Mouse (Mus musculus): Measurements from ENCODE around the gene Srrm4. TPM values are rescaled to one million over a fixed set of nuclear protein-coding genes. Genes with fewer than 3 reads are reported as not detected.
"Not testable (repeated sequence)": the region's sequence is repeated elsewhere in the genome, so short reads cannot be mapped to it uniquely, and the experiment has no call there.

The Srrm4 gene
- polyA plus RNA-seq, 1 experiment from 2014 or later, result 0.59 TPM

- no peak for ATAC-seq (ENCODE audit: insufficient number of reproducible peaks, low FRiP score, low TSS enrichment, low read depth)
- H3K4me3 ChIP-seq, result no peak overlapping the region
- 57% methylated on average over 7 of the region's 7 CpGs for WGBS
- H3K27ac ChIP-seq, result no peak overlapping the region
- no peaks in the 10 kb centered on the region for H3K27me3 ChIP-seq
- no peaks in the 10 kb centered on the region for H3K9me3 ChIP-seq
- H3K36me3 ChIP-seq, result no peaks in the 10 kb centered on the region
- no peak overlapping the region for H3K4me2 ChIP-seq
- H3K4me1 ChIP-seq, result peaks cover 7% of the 10 kb centered on the region
- no peak overlapping the region for H3K9ac ChIP-seq
These were observed 158.7 kb downstream of the Srrm4 start for GRCm38 (mm10) chr5:116432871-116433270.

GRCm38 (mm10) chr5:116426701-116427100, 164.9 kb downstream of the Srrm4 start:
- Histone ChIP-seq H3K27ac (no peak overlapping the region), H3K4me2 (no peak overlapping the region), H3K9me3 (no peaks in the 10 kb centered on the region), H3K27me3 (no peaks in the 10 kb centered on the region), H3K9ac (no peak overlapping the region), H3K4me3 (no peak overlapping the region), H3K4me1 (peaks cover 34% of the 10 kb centered on the region), H3K36me3 (no peaks in the 10 kb centered on the region)
- ATAC-seq (ENCODE audit: insufficient number of reproducible peaks, low FRiP score, low TSS enrichment, low read depth), result no peak
- 79% methylated on average over 2 of the region's 2 CpGs for WGBS

GRCm38 (mm10) chr5:116425709-116426108, 165.9 kb downstream of the Srrm4 start:
- H3K4me3 ChIP-seq; H3K27me3 ChIP-seq; H3K9me3 ChIP-seq; H3K36me3 ChIP-seq; H3K9ac ChIP-seq; ATAC-seq (ENCODE audit: insufficient number of reproducible peaks, low FRiP score, low TSS enrichment, low read depth); H3K4me2 ChIP-seq: not testable (repeated sequence)
- H3K4me1 ChIP-seq, result peaks cover 41% of the 10 kb centered on the region
- WGBS, result 88% methylated on average over 3 of the region's 3 CpGs
- H3K27ac ChIP-seq, result 0 out of 2 replicates have a peak overlapping the region, but pooled peaks have one; percentile 43

- Histone ChIP-seq H3K4me2 (no peak overlapping the region), H3K9me3 (no peaks in the 10 kb centered on the region), H3K4me1 (peaks cover 45% of the 10 kb centered on the region), H3K36me3 (no peaks in the 10 kb centered on the region), H3K4me3 (no peak overlapping the region), H3K27ac (0 out of 2 replicates have a peak overlapping the region, but pooled peaks have one; percentile 43), H3K27me3 (no peaks in the 10 kb centered on the region), H3K9ac (no peak overlapping the region)
- ATAC-seq (ENCODE audit: insufficient number of reproducible peaks, low FRiP score, low TSS enrichment, low read depth), result no peak
- WGBS, result 29% methylated on average over 7 of the region's 7 CpGs
These were observed 166.3 kb downstream of the Srrm4 start for GRCm38 (mm10) chr5:116425273-116425672.

GRCm38 (mm10) chr5:116423746-116424145, 167.9 kb downstream of the Srrm4 start:
- H3K27me3 ChIP-seq, result no peaks in the 10 kb centered on the region
- no peak overlapping the region for H3K4me2 ChIP-seq
- no peak overlapping the region for H3K9ac ChIP-seq
- no peak overlapping the region for H3K4me3 ChIP-seq
- ATAC-seq (ENCODE audit: insufficient number of reproducible peaks, low FRiP score, low TSS enrichment, low read depth), result no peak
- peaks cover 56% of the 10 kb centered on the region for H3K4me1 ChIP-seq
- H3K27ac ChIP-seq, result peak overlapping the region; percentile 83; the same call in 1 of the 2 replicates
- no peaks in the 10 kb centered on the region for H3K36me3 ChIP-seq
- 59% methylated on average over 8 of the region's 8 CpGs for WGBS
- H3K9me3 ChIP-seq, result no peaks in the 10 kb centered on the region

- Histone ChIP-seq H3K36me3 (no peaks in the 10 kb centered on the region), H3K27ac (peak within 1 kb of the TSS; percentile 83), H3K4me3 (peak within 1 kb of the TSS; percentile 41), H3K4me1 (peaks cover 59% of the 10 kb centered on the region), H3K9ac (peak within 1 kb of the TSS; percentile 46), H3K27me3 (no peaks in the 10 kb centered on the region), H3K4me2 (peak within 1 kb of the TSS; percentile 73), H3K9me3 (no peaks in the 10 kb centered on the region)
- WGBS, result 0% methylated on average over 20 of the region's 20 CpGs
- peak; percentile 66 for ATAC-seq (ENCODE audit: insufficient number of reproducible peaks, low FRiP score, low TSS enrichment, low read depth)
These were observed 168.9 kb downstream of the Srrm4 start, which contains the start of gene Hspb8 for GRCm38 (mm10) chr5:116422699-116423201. Gene Hspb8, minus strand, starts transcription at chr5:116422864.

- Histone ChIP-seq H3K4me1 (peaks cover 57% of the 10 kb centered on the region), H3K9ac (peak overlapping the region; percentile 46), H3K9me3 (no peaks in the 10 kb centered on the region), H3K36me3 (0 out of 2 replicates have a peak, but pooled peaks cover 3% of the 10 kb centered on the region), H3K27ac (peak overlapping the region; percentile 83), H3K27me3 (no peaks in the 10 kb centered on the region), H3K4me3 (peak overlapping the region; percentile 41), H3K4me2 (peak overlapping the region; percentile 73)
- WGBS, result 40% methylated on average over 22 of the region's 22 CpGs
- no peak for ATAC-seq (ENCODE audit: insufficient number of reproducible peaks, low FRiP score, low TSS enrichment, low read depth)
These were observed 169.7 kb downstream of the Srrm4 start for GRCm38 (mm10) chr5:116421791-116422481.

GRCm38 (mm10) chr5:116420759-116421225, 170.8 kb downstream of the Srrm4 start:
- Histone ChIP-seq H3K4me2 (peak overlapping the region; percentile 41), H3K27me3 (no peaks in the 10 kb centered on the region), H3K4me3 (peak overlapping the region; percentile 27), H3K4me1 (peaks cover 60% of the 10 kb centered on the region), H3K9ac (no peak overlapping the region), H3K36me3 (0 out of 2 replicates have a peak, but pooled peaks cover 3% of the 10 kb centered on the region), H3K9me3 (no peaks in the 10 kb centered on the region), H3K27ac (peak overlapping the region; percentile 80)
- WGBS, result 8% methylated on average over 6 of the region's 6 CpGs
- ATAC-seq (ENCODE audit: insufficient number of reproducible peaks, low FRiP score, low TSS enrichment, low read depth), result peak; percentile 54; the same call in 1 of the 2 replicates

- Histone ChIP-seq H3K9me3 (no peaks in the 10 kb centered on the region), H3K4me1 (peaks cover 60% of the 10 kb centered on the region), H3K4me3 (peak overlapping the region; percentile 27), H3K27me3 (no peaks in the 10 kb centered on the region), H3K9ac (no peak overlapping the region), H3K27ac (peak overlapping the region; percentile 80), H3K4me2 (peak overlapping the region; percentile 41), H3K36me3 (0 out of 2 replicates have a peak, but pooled peaks cover 3% of the 10 kb centered on the region)
- 100% methylated on average over 1 of the region's 1 CpGs for WGBS
- no peak for ATAC-seq (ENCODE audit: insufficient number of reproducible peaks, low FRiP score, low TSS enrichment, low read depth)
These were observed 171.4 kb downstream of the Srrm4 start for GRCm38 (mm10) chr5:116420213-116420612.

GRCm38 (mm10) chr5:116419322-116420045, 172.1 kb downstream of the Srrm4 start:
- H3K4me2 ChIP-seq, result peak overlapping the region; percentile 41; the same call in 1 of the 2 replicates
- no peak for ATAC-seq (ENCODE audit: insufficient number of reproducible peaks, low FRiP score, low TSS enrichment, low read depth)
- no peak overlapping the region for H3K27ac ChIP-seq
- no peaks in the 10 kb centered on the region for H3K27me3 ChIP-seq
- 0 out of 2 replicates have a peak, but pooled peaks cover 3% of the 10 kb centered on the region for H3K36me3 ChIP-seq
- H3K9me3 ChIP-seq, result no peaks in the 10 kb centered on the region
- peak overlapping the region; percentile 10; the same call in 1 of the 2 replicates for H3K4me3 ChIP-seq
- H3K4me1 ChIP-seq, result peaks cover 56% of the 10 kb centered on the region
- no peak overlapping the region for H3K9ac ChIP-seq
- 53% methylated on average over 6 of the region's 6 CpGs for WGBS

- Histone ChIP-seq H3K4me2 (no peak overlapping the region), H3K9ac (no peak overlapping the region), H3K9me3 (no peaks in the 10 kb centered on the region), H3K36me3 (0 out of 2 replicates have a peak, but pooled peaks cover 3% of the 10 kb centered on the region), H3K4me3 (no peak overlapping the region), H3K4me1 (peaks cover 32% of the 10 kb centered on the region), H3K27ac (no peak overlapping the region), H3K27me3 (no peaks in the 10 kb centered on the region)
- 5% methylated on average over 5 of the region's 5 CpGs for WGBS
- no peak for ATAC-seq (ENCODE audit: insufficient number of reproducible peaks, low FRiP score, low TSS enrichment, low read depth)
These were observed 175.4 kb downstream of the Srrm4 start for GRCm38 (mm10) chr5:116416208-116416607.
